Mouse (Mus musculus) natural killer cell, adult 2 months (primary cell): ENCODE results near the gene Slx4ip.

Experiments
- DNase-seq, 2 experiments: peaks; one replicate each; pipeline ENCODE4 v3.0.0; 2022; ENCODE audit warnings: low spot score in 2 of 2

Slx4ip gene

DNA sequence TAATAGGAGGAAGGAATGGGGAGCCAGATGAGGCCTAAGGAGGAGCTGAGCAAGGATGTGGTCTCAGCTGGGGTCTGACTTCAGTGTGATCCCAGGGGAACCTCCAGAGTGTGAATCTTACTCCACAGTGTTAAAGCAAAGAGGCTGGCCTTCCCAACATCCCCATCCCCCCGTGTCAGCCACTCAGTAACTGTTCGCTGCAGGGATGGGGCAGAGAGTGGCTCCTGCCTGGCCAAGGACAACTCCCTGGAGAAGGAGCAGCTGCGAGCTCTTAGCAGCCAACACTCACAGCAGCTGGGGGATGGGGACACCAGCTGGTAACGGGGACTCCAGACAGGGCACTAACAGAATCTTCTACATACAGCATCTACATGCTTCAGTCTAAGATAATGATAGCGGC, 210.1 kb downstream of the Slx4ip start:
- no peak for DNase-seq

GRCm38 (mm10) chr2:137107203-137107602, 216.2 kb downstream of the Slx4ip start:
- no peak for DNase-seq

DNA sequence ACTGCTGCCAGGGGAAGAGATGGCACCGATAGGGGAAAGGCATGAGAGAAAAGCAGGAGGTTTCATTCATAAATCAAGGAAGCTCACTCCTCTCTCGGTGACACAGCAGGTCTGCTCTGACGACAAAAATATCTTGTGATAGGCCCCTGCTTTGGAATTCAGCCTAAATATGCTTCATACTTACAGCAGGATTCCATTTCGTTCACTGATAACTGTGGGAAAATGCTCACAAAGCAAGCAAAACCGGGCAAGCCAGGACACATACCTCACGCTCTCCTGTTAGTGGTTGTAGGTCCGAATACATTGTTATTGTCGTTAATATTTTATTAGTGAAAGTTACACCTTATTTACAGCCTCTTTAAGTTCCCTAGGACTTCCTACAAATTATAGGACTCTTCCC, 216.9 kb downstream of the Slx4ip start:
- DNase-seq, result no peak

DNA sequence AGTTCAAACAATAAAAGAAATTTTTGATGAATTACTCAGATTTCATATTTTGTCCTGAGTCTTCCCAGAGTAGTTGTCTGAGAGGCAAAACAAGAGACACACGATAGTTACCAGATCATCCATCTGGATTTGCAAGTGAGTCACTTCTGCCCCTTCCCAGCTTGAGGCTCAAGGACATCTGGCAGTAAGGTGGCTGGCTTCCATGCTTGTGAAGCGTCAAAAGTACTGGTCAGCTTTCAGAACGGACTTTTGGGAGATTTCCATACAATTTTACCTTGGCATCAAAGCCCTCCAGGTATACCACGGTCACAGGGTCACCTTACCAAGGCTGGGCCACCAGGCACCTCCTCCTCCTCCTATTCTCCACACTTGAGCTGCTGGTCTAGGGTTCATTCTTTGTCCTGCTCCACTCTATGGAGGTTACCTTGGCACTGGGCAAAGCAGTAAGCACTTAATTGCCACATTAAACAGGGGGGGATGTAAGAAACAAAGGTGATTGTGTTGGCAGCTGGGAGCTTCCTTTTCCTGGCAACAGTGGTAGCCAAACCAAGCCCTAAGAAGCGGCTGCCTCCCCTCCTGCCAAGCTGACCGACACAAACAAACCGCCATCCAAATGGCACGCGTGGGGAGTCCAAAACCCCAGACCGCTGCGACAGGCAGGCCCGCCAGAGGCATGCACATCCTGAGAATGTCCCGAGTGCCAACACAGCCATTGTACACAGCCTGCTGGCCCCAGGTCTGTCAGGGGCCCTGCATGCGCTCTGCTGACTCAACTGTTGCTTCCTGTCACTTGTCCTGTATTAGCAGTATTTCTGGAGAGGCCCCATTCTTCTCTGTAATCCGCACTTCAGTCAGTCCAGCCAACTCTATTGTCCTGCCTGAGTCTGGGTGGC, 218.5 kb downstream of the Slx4ip start:
- no peak for DNase-seq

DNA sequence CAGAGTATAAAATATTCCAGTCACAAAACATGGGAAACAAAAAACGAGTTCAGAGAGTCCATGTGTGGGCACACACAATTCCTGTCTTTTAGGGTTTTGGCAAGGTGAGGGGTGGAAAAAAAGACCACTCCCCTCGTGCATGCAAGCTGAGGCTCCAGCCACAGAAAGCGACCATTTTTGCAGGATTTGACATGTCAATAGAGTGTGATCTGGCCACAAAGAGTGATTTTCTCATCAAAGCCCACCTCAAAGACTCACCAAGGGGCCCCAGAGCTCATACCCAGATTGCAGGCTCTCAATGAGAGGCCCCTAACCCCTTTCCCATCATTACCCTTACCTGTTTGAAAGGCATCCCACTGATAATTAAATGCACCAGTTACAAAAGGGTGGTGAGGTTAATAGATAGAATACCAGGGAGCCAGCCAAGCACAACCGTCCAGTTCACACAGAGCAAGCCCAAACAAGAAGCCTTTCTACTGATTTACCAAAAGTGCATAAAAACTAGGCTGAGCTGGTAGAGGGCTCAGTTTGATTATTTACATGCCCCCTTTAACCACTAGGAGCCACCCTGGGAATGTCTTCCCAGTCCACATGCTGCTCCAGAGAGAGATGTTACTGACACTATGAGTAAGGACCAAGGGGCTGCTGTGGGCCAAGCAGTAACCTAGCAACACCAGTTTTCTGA, 219.3 kb downstream of the Slx4ip start:
- DNase-seq, result no peak

- DNase-seq, result no peak
These were observed 222.5 kb downstream of the Slx4ip start for GRCm38 (mm10) chr2:137113288-137114061.

DNA sequence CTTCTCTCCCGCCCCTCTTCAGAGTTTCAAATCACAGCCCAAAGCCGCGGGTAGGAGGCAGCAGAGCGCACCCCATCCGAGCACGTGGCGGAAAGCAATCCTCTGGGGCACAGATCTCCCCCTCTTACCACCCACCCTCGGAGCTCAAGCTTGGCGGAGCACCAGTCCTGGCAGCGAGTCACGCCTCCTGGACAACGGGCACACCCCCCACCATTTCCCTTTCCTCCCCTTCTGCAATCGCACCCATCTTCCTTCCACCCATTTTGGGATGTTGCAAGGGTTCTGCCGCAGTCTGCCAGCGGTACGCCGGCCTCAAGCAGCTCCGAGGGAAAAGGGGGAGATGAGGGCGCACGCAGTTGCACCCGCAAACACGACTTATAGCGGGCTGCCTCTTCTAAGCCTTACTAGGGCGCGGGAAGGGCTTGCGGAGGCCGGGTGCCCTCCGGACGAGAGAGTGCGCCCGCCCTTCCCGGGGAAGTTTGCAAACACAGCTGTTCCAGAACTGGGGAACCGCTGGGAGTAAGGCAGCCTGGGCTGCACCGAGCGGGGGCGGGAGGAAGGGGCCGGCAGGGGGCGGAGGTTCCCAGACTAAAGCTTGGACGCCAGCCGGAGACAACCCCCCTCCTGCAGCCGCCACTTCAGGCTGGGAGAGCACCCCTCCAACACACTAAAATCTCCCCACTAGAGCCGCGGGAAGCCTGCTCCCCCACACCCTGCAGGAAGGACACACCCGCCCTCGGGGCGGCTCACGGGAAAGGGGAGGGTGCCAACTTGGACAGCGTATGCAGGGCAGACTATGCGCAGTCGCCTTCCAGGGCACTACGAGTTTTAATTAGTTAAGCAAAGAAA, 223.5 kb downstream of the Slx4ip start:
- DNase-seq, result peak in 1 of 2 experiments; percentile 21

DNA sequence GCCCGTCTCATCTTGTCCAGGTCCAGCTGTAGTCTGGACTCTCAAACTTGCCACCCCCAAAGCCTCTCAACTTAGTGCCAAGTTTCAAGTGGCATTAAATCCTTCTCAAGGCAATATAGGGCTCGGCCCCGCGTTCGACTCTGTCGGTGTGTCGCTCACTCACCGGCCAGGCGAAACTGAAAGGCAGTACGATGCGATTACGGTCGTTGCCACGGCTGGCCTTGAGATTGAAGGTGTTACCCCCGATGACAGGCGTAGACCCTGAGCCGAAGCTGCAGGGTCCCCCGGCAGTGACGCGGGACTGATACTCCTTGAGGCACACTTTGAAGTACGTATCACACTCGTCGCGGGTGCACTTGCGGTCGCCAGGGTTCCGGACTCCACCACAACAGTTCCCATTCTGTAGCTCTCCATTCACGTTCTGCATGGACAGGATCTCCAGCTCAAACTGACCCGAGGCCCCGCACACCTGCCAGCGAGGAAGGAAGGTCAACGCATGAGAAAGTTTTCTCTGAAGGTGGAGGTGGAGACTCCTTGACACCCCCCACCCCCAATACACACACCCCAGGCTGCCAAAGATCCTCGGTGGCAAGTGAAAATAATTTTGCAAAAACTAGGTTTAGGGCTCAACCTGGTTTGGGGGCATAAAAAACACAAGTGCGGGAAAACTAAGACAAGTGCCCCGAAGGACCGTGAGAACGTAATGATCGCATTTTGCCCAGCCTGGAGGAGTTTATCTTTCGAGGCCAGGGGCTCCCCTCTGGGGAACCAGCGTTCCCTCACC, 224.4 kb downstream of the Slx4ip start:
- DNase-seq, result peak in 1 of 2 experiments; percentile 12

DNA sequence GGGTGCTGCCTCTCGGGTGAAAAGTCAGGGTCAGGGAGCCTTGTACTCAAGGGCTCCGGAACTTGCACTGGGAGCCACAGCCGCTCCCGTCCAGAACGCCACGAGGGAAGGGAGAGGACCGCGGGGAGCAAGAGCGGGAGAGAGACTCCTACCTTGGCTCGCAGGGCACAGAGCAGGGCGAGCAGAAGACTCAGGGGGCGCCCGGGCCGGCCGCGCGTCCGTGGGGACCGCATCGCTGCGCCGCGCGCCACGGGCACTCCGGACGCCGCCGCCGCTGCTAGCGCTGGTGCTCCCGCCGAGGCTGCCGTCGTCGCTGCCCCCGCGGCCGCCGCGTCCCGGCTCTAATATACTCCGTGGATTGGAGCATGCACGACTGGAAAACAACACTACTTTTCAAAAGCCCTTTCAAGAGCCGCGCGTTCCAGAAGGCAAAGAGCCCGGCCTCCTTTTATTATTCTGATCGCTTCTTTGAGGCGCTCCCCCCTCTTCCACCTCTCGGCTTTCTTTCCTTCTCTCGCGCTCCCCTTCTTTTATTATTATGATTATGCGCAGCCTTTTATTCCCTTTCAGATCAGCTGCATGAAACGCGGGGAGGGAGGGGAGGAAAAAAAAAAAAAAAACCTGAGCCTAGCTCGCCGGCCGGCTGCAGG, 225.1 kb downstream of the Slx4ip start, which contains the start of gene Jag1:
TSS of gene Jag1 (minus strand) at position 620 of the 650 bp plus-strand sequence.
- no peak for DNase-seq

GRCm38 (mm10) chr2:137116675-137117320, 225.8 kb downstream of the Slx4ip start:
- peak; percentile 73 for DNase-seq

- DNase-seq, result peak; percentile 55 to 56
These were observed 226.3 kb downstream of the Slx4ip start for GRCm38 (mm10) chr2:137117321-137117690.
